Mouse (Mus musculus) cerebellum, adult 2 months (tissue): ENCODE data around the gene Pds5a.

Experiments used
- CTCF ChIP-seq: fragments of 200-500 bp; IDR thresholded peaks from 2 replicates; pipeline ENCODE4 v1.5.1; 2011; ENCODE audit warnings: low read depth, mild to moderate bottlenecking, control low read depth, low read length, moderate library complexity, borderline replicate concordance; ENCODE audit not compliant: insufficient read depth
- POLR2A ChIP-seq: fragments of 200-500 bp; IDR thresholded peaks from 2 replicates; pipeline ENCODE4 v1.6.1; 2011; ENCODE audit warnings: low read length, control low read depth, borderline replicate concordance; ENCODE audit not compliant: insufficient read depth

DNA sequence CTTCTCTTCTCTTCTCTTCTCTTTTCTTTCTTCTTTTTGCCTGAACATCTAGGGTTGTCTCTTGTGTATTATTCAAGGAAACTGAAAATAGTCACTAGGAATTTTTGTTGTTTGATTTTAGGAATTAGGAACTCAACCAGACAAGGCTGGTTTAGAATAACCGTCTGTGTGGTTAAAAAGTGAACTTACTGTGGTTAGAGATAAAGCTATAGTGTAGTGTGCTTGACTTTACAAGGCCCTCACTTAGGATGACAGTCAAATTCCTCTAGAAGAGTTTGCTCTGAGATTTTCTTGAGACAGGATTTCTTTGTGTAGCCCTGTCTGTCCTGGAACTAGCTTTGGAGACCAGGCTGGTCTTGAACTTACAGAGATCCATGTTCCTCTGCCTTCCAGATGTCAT, 107.9 kb downstream of the Pds5a start:
- TF ChIP-seq POLR2A, result no peak
- TF ChIP-seq CTCF, result no peak
